Mouse (Mus musculus) heart, postnatal 4 days (tissue): ENCODE data around the gene Chd4. TPM values are rescaled to one million over a fixed set of nuclear protein-coding genes. Genes with fewer than 3 reads are reported as not detected.

Experiments
- DNase-seq: peaks from one replicate; pipeline ENCODE4 v3.0.0; 2021
- total RNA-seq, 2 experiments: library from RNA; stranded (reverse); gene quantifications; 2 replicates each; pipeline ENCODE4 v1.2.3; 2021

Chd4 gene
- total RNA-seq, 2 experiments from 2014 or later: 202 to 210 TPM

GRCm38 (mm10) chr6:125092372-125092771 lies 3.4 kb upstream of the Chd4 start:
- no peak for DNase-seq

GRCm38 (mm10) chr6:125094843-125095242 lies 938 bp upstream of the Chd4 start:
- no peak for DNase-seq

GRCm38 (mm10) chr6:125096279-125096596 lies 457 bp downstream of the Chd4 start:
- DNase-seq: no peak

- DNase-seq: peak; percentile 79
Observed at GRCm38 (mm10) chr6:125096597-125097345, 990 bp downstream of the Chd4 start.

GRCm38 (mm10) chr6:125097346-125097689 lies 1.5 kb downstream of the Chd4 start:
- DNase-seq: no peak

- no peak for DNase-seq
Observed at GRCm38 (mm10) chr6:125097951-125098350, 2.2 kb downstream of the Chd4 start.

- no peak for DNase-seq
Observed at GRCm38 (mm10) chr6:125098513-125098912, 2.7 kb downstream of the Chd4 start.

- DNase-seq: peak; percentile 62
Observed at GRCm38 (mm10) chr6:125099421-125099971, 3.7 kb downstream of the Chd4 start.

- DNase-seq: no peak
Observed at GRCm38 (mm10) chr6:125101444-125101843, 5.7 kb downstream of the Chd4 start.

- peak; percentile 42 for DNase-seq
Observed at GRCm38 (mm10) chr6:125104223-125104622, 8.4 kb downstream of the Chd4 start.

- DNase-seq: no peak
Observed at GRCm38 (mm10) chr6:125107705-125108104, 11.9 kb downstream of the Chd4 start.

- DNase-seq: no peak
Observed at GRCm38 (mm10) chr6:125109371-125109770, 13.6 kb downstream of the Chd4 start.

GRCm38 (mm10) chr6:125110927-125111326 lies 15.1 kb downstream of the Chd4 start:
- peak; percentile 60 for DNase-seq

- no peak for DNase-seq
Observed at GRCm38 (mm10) chr6:125112553-125112952, 16.8 kb downstream of the Chd4 start.

- no peak for DNase-seq
Observed at GRCm38 (mm10) chr6:125119387-125119786, 23.6 kb downstream of the Chd4 start.

GRCm38 (mm10) chr6:125128724-125129123 lies 32.9 kb downstream of the Chd4 start:
- DNase-seq: no peak

GRCm38 (mm10) chr6:125129710-125130402 lies 34.1 kb downstream of the Chd4 start:
- DNase-seq: no peak

GRCm38 (mm10) chr6:125131302-125132156 lies 35.7 kb downstream of the Chd4 start, which contains the start of gene Nop2:
Gene Nop2 (plus strand): TSS chr6:125131909.
- peak; percentile 91 for DNase-seq

- DNase-seq: no peak
Observed at GRCm38 (mm10) chr6:125132470-125132869, 36.7 kb downstream of the Chd4 start.

- DNase-seq: peak; percentile 68
Observed at GRCm38 (mm10) chr6:125137002-125137671, 41.4 kb downstream of the Chd4 start.

- DNase-seq: no peak
Observed at GRCm38 (mm10) chr6:125139747-125140146, 44.0 kb downstream of the Chd4 start.

GRCm38 (mm10) chr6:125142436-125142835 lies 46.7 kb downstream of the Chd4 start:
- DNase-seq: no peak
